Mouse (Mus musculus) layer of hippocampus, adult 9-10 months (tissue): ENCODE results near the gene Tmem88.

Source experiments
- DNase-seq: peaks from one replicate; pipeline ENCODE4 v3.0.0; 2022; ENCODE audit warnings: low spot score

Gene Tmem88

DNA sequence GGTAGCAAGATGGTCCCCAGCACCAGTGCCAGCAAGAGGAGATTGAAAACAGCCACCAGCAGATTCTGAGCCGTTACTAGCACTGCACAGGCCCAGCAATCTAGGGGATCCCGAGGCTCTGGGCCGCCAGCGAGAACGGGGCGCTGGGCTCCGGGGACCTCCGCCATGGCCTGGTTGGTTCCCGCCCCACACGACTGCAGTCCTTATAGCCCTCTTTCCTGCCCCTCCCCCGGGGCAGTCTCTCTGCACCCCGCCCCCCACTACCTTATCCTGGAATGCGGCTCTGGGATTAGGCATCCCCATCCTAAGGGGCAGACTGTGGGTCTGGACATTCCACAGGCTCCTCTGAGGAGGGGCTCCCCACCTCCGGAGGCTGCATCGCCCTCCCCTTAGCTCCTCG is at the start of gene Tmem88:
Gene Tmem88 (minus strand): TSS at position 176 of the 400 bp plus-strand sequence.
- no peak for DNase-seq

GRCm38 (mm10) chr11:69447299-69447698 is 49.3 kb upstream of the Tmem88 start:
- DNase-seq, result no peak

DNA sequence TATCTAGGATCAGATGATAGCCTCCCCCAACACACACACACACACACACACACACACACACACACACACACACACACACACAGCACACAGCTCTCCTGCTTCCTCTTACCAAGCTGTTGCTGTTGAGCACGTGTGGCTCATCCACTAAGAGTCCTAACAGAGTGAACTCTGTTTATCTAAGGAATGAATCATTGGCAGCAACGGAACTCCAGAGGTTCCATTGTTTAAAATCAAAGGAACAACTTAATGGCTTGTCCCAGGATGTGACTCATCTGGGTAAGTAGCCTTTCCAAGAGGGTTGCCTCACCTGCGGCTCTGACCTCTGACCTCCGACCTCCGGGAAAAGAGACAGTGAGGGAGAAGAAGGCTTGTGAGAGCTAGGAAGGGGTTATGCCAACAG is 45.3 kb upstream of the Tmem88 start:
- DNase-seq, result no peak

DNA sequence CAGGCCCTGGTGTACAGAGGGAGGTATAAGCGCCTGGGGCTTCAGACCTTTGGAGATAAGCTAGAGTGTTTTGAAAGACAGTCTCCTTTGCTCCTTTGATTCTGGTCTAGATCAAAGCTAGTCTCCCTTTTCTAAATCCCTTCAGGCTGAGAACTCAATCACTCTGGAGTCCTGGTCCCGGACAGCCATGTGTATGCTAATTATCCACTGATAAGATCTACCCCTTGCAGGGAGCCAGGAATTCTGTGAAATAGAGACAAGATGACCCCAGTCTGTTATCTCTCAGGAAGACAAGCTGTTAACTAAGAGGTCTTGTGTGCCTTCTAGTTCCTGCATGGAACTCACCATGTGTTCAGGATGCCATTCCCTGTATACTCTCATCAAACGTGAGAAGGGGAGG is 39.3 kb upstream of the Tmem88 start:
- DNase-seq, result no peak

- DNase-seq, result no peak
Observed at GRCm38 (mm10) chr11:69433189-69433588, 35.2 kb upstream of the Tmem88 start.

GRCm38 (mm10) chr11:69432640-69432982 is 34.6 kb upstream of the Tmem88 start:
- DNase-seq, result no peak

DNA sequence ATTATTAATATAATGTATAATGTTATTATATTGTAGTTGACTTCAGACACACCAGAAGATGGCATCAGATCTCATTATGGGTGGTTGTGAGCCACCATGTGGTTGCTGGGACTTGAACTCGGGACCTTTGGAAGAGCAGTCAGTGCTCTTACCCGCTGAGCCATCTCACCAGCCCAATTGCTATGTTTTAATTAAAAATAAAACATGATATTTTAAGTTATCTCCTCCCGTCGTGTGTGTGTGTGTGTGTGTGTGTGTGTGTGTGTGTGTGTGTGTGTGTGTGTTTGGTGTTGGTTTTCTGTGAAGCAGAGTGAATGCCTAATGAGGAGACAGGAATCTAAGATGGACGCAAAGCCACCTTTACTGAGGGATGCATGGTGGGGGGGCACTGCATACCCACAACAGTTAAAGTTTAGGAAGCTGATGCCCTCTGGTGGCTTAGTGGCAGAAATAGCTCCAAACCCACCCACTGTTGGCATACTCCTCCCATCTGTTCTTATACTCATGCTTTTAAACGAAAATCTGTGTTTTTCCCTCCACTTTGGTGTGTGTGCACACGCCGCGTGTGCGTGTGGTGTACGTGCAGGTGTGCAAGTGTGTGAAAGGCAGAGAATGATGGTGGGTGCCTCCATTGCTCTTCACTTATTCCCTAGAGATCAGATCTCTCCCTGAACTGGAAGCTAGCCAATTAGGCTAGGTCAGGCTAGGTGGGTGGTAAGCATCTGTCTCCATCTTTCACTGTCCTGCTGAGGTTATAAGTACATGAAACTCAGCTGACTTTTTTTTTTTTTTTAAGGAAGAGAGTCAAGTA is 34.0 kb upstream of the Tmem88 start:
- peak; percentile 77 for DNase-seq

DNA sequence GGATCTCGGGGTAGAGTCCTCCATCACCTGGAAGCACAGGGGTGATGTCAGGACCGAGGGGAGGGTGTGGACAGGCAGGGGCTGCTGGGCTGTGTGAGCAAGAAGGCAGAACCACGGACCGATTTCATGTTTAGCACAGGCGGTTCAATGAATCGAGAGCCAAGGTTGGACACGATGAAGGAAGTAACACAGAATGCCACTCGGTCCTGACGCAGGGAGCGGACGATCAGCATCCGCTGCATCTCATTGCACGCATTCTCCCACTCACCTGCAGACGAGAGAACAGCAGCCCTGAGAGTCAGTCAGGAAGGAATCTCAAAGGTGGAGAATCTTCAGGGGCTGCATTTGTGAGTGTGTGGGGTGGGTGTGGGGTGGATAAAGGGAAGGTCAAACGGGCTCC is 32.6 kb upstream of the Tmem88 start:
- no peak for DNase-seq

DNA sequence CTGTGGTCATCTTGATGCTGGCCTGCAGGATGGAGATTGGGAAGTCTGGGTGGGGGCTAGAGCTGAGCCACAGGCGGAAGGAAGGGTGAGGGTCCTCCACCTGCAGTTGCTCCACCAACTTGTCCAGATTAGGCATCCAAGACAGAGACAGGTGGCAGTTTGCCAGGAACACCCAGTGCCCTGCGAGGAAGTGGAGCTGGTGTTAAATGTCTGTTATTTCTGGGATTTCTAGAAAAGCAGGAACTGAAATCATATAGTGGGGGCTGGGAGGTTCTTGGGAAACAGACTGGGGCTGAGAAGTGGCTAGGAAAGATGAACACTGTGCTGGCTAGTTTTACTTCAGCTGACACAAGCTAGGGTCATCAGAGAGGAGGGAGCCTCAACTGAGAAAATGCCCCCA is 31.3 kb upstream of the Tmem88 start:
- DNase-seq, result no peak

DNA sequence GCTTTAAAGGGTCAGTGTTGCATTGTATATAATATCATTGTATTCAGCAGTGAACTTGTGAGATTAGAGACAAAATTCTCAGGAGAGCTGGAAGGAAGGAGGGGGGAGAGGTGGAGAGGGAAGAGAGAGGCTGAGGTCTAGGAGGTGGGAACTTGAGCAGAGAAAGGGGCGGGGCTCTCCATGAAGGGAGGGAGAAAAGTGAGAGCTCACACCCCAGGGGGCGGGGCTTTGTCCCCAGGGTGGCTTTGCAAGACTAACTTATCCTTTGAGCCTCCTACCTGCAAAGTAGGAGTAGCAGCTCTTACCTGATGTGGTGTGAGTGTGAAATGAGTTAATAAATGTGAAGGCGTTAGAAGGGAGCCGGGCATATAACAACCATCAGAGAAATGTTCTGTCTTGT is 30.7 kb upstream of the Tmem88 start:
- DNase-seq, result no peak

- no peak for DNase-seq
Observed at GRCm38 (mm10) chr11:69426246-69426645, 28.2 kb upstream of the Tmem88 start.

GRCm38 (mm10) chr11:69423885-69424284 is 25.9 kb upstream of the Tmem88 start:
- no peak for DNase-seq

- no peak for DNase-seq
Observed at GRCm38 (mm10) chr11:69422842-69423241, 24.8 kb upstream of the Tmem88 start.

DNA sequence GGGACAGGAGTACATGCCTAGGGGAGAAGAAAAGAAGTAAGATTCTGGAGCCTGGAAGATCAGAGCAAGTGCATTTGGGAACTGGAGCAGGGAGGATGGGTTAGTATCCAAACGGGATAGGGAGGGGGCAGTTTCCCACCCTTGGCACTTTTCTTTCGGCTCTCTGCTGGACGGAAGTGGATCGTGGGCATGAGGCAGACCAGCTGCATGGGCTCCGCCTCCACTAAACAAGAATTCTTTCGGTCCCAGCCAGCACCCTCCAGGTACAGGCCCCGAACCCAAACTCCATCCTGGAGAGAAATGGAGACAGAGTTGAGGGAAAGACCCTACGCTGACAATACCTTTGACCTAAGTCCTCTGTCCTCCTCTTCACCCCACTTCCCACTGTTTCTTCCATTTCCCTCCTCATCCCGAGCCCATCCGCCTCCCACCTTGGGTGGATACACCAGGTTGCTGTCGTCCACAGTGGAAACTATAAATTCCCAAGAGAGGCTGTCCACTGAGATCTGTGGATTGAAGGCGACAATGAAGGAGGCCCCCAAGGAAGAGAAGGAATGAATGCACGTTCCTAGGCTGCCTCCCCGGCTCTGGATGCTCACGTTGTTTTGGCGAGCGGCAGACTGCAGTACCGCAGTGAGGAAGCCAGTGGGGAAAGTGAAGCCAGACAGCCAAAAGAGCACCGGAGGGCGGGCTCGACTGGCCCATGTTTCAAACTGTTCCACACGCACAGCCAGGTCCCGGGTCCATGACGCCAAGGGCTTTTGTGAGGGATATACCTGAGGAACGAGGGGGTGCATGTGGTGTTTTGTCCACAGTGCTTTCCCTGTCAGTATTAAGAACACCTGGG is 23.3 kb upstream of the Tmem88 start:
- DNase-seq, result no peak

GRCm38 (mm10) chr11:69420554-69421000 is 22.5 kb upstream of the Tmem88 start:
- DNase-seq, result no peak

DNA sequence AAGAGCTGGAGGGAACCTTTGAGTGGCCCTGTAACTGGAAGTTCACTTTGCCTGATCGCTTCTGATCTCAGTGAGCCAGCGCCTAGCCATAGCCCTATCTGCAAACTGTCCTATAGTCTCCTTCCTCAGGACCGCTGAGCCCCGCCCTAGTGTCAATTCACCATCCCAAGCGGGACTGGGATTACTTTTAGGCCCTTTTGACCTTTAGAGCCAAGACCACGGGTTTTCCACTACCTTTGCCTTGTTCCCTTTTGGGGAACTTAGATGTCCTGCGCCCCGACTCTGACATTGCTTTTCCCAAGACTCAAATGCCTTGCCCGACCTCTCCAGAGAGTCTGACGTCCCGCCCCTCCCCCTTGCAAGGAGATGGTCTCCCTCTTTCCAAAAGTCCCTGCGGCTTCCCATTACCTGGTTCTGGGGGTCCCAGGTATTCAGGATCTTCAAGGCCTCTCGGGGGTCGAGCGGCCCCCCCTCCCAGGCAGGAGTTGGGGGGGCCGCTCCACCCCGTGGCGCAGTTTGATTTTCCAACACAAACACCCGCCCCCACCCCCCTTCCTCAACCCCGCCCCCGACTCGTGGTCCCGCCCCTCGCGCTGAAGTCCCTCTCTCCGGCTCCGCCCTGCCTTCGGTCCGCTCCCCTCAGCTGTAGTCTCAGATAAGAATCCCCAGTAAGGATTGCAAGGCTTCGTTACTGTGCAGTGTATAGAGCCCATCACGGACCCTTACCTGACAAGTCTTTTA is 21.9 kb upstream of the Tmem88 start:
- DNase-seq, result no peak

DNA sequence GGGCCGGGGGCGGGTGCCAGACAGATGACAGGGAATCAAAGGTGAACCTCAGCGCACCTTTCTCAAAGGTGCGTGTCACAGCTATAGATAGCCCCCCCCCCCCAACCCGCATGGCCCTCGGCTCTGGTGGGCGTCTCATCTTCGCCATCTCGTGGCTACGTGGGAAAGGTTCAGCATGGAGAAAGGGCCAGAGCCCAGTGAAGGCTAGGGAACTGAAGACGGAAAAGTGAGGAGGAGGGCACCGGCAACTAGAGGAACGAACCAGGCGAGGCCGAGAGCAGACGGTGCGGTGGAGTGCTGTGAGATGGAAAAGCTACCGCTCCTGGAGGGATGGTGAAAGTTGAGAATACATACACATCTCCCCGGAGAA is 21.4 kb upstream of the Tmem88 start:
- DNase-seq, result no peak

DNA sequence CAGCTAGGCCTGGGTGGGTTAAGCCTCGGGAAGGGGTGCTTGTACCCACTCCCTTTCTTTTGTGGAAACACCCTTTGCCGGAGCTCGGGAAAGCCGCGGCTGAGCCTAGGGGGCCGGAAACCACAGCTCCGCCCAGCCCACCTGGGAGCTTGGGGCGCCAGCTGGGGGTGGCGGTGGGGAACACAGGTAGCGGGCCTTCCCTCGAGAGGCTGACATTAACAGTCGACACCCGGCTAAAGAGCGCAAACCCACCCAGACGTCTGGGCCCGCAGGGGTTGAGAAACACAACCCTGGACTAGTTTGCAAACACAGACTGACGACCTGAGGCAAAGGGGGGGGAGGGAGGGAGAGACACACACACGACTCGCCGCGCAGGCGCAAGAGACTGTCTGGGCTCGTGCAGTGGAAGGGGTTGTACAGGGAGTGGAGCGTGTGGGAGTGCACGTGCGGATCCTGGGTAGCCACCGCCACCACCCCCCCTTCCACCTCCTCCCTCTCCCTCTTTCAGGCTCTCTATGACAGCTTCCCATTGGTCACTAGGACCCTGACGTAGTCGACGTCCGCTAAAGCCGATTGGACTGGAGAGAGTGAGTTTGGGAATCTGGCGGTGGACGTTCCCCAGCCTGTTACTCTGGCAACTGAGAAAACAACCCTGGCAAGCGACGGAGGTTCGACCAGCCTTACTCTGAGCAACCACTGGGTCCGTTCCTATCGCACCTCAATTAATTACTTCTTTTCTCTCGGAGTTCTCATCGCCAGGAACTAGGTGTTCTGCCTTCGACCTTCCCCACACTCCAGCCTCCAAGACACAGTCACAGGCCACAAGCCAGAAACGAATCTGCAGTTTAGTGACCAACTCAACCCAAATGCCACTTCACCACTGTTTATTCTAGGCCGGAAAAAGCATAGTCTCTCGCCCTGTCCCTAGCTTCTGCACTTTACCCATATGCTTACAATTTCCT is 20.7 kb upstream of the Tmem88 start:
- peak; percentile 85 for DNase-seq

- peak; percentile 65 for DNase-seq
Observed at GRCm38 (mm10) chr11:69417449-69418384, 19.7 kb upstream of the Tmem88 start.

- DNase-seq, result no peak
Observed at GRCm38 (mm10) chr11:69416921-69417448, 19.0 kb upstream of the Tmem88 start.
